Mouse (Mus musculus) ovary, postnatal 10 days (tissue): ENCODE measurements around the gene Riox1.
"Not testable (repeated sequence)": the region's sequence is repeated elsewhere in the genome, so short reads cannot be mapped to it uniquely, and the experiment has no call there.

Source experiments
- DNase-seq: peaks from one replicate; pipeline ENCODE4 v3.0.0; 2022; ENCODE audit warnings: low spot score

Riox1 gene

GRCm38 (mm10) chr12:83949776-83950492 lies 474 bp upstream of the Riox1 start:
- no peak for DNase-seq

- DNase-seq, result peak; percentile 13
These were observed 663 bp downstream of the Riox1 start for GRCm38 (mm10) chr12:83950840-83951701.

GRCm38 (mm10) chr12:83951711-83952575 lies 1.5 kb downstream of the Riox1 start:
- DNase-seq, result no peak

GRCm38 (mm10) chr12:83958278-83958677 lies 7.9 kb downstream of the Riox1 start:
- no peak for DNase-seq

- no peak for DNase-seq
These were observed 14.8 kb downstream of the Riox1 start for GRCm38 (mm10) chr12:83965235-83965634.

- no peak for DNase-seq
These were observed 21.7 kb downstream of the Riox1 start for GRCm38 (mm10) chr12:83972117-83972516.

GRCm38 (mm10) chr12:83978862-83979261 lies 28.5 kb downstream of the Riox1 start:
- no peak for DNase-seq

GRCm38 (mm10) chr12:83981615-83982014 lies 31.2 kb downstream of the Riox1 start:
- DNase-seq, result no peak

GRCm38 (mm10) chr12:83984752-83985151 lies 34.3 kb downstream of the Riox1 start, which contains the start of gene Heatr4:
Gene Heatr4, minus strand, starts transcription at chr12:83984852.
- no peak for DNase-seq

- no peak for DNase-seq
These were observed 36.8 kb downstream of the Riox1 start for GRCm38 (mm10) chr12:83987242-83987582.

GRCm38 (mm10) chr12:83987583-83988441 lies 37.4 kb downstream of the Riox1 start, which contains the start of gene Acot2:
Gene Acot2, plus strand, starts transcription at chr12:83987861.
- peak; percentile 61 for DNase-seq

- DNase-seq, result no peak
These were observed 38.1 kb downstream of the Riox1 start for GRCm38 (mm10) chr12:83988483-83988882.

GRCm38 (mm10) chr12:83989378-83989777 lies 39.0 kb downstream of the Riox1 start:
- no peak for DNase-seq

- DNase-seq, result no peak
These were observed 46.8 kb downstream of the Riox1 start for GRCm38 (mm10) chr12:83997221-83997620.

- DNase-seq, result no peak
These were observed 48.1 kb downstream of the Riox1 start for GRCm38 (mm10) chr12:83998341-83999107.

GRCm38 (mm10) chr12:83999237-83999636 lies 48.8 kb downstream of the Riox1 start:
- not testable (repeated sequence) for DNase-seq

GRCm38 (mm10) chr12:84000418-84000817 lies 50.0 kb downstream of the Riox1 start:
- DNase-seq, result no peak
